Mouse (Mus musculus): Measurements from ENCODE around the gene Ccr7. TPM values are rescaled to one million over a fixed set of nuclear protein-coding genes. Genes with fewer than 3 reads are reported as not detected.

Ccr7 gene
- polyA plus RNA-seq (2015; fragmentation: Nextera tagmentation; extraction: Ambion mirVana) = 0.36 and 0.64 TPM in 2 replicates

GRCm38 (mm10) chr11:99154987-99155641, at the start of gene Ccr7:
Gene Ccr7, minus strand, starts transcription at chr11:99155077.
- 59% methylated on average over 12 of the region's 12 CpGs for WGBS
- no peak for ATAC-seq
- Histone ChIP-seq H3K4me2 (ENCODE audit: low read depth, low read length) (no peak within 1 kb of the TSS), H3K27ac (ENCODE audit: low read length) (no peak within 1 kb of the TSS), H3K9ac (ENCODE audit: low read depth, low read length) (no peak within 1 kb of the TSS), H3K4me3 (ENCODE audit: low read length) (no peak within 1 kb of the TSS), H3K36me3 (ENCODE audit: control insufficient read depth, insufficient read depth, low read length) (no peaks in the 10 kb centered on the region), H3K27me3 (replicated peaks; ENCODE audit: control insufficient read depth, insufficient read depth, low read length) (no peaks in the 10 kb centered on the region), H3K9me3 (ENCODE audit: control insufficient read depth, low read length) (no peaks in the 10 kb centered on the region), H3K4me1 (ENCODE audit: control insufficient read depth, insufficient read depth, low read length) (no peaks in the 10 kb centered on the region)

DNA sequence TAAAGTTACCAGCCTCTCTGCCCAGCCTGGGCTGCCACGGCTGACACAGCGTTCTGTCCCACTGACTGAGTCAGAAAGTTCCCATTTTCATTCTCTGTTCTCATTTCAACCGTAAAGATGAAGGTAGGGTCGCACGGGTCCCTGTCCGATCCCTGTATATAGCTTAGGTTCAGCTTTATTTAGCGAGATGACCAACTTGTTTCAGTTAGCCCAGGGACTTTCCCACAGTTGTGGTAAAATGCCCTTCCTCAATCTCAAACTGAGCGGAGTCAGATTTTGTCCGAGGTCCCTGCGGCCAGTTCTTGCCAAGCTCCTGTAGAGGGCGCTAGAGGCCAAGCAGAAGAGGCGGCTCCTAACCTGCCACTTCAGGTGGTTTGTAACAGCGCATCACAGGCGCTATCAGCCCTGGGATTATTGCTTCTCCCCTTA, 34.3 kb upstream of the Ccr7 start:
- WGBS = 22% methylated on average over 14 of the region's 14 CpGs
- H3K4me1 ChIP-seq (ENCODE audit: control insufficient read depth, insufficient read depth, low read length) = no peaks in the 10 kb centered on the region
- no peak for ATAC-seq
- H3K9me3 ChIP-seq (ENCODE audit: control insufficient read depth, low read length) = no peaks in the 10 kb centered on the region
- H3K9ac ChIP-seq (ENCODE audit: low read depth, low read length) = no peak overlapping the region
- H3K4me2 ChIP-seq (ENCODE audit: low read depth, low read length) = no peak overlapping the region
- H3K27me3 ChIP-seq (replicated peaks; ENCODE audit: control insufficient read depth, insufficient read depth, low read length) = no peaks in the 10 kb centered on the region
- H3K4me3 ChIP-seq (ENCODE audit: low read length) = no peak overlapping the region
- no peak overlapping the region for H3K27ac ChIP-seq (ENCODE audit: low read length)
- H3K36me3 ChIP-seq (ENCODE audit: control insufficient read depth, insufficient read depth, low read length) = no peaks in the 10 kb centered on the region

- Histone ChIP-seq H3K4me2 (ENCODE audit: low read depth, low read length) (no peak overlapping the region), H3K4me1 (ENCODE audit: control insufficient read depth, insufficient read depth, low read length) (no peaks in the 10 kb centered on the region), H3K9ac (ENCODE audit: low read depth, low read length) (no peak overlapping the region), H3K4me3 (ENCODE audit: low read length) (no peak overlapping the region), H3K27ac (ENCODE audit: low read length) (no peak overlapping the region), H3K27me3 (replicated peaks; ENCODE audit: control insufficient read depth, insufficient read depth, low read length) (no peaks in the 10 kb centered on the region), H3K36me3 (ENCODE audit: control insufficient read depth, insufficient read depth, low read length) (no peaks in the 10 kb centered on the region), H3K9me3 (ENCODE audit: control insufficient read depth, low read length) (no peaks in the 10 kb centered on the region)
- no peak for ATAC-seq
- 64% methylated on average over 4 of the region's 4 CpGs for WGBS
Measured at GRCm38 (mm10) chr11:99187348-99187747, 32.5 kb upstream of the Ccr7 start.

DNA sequence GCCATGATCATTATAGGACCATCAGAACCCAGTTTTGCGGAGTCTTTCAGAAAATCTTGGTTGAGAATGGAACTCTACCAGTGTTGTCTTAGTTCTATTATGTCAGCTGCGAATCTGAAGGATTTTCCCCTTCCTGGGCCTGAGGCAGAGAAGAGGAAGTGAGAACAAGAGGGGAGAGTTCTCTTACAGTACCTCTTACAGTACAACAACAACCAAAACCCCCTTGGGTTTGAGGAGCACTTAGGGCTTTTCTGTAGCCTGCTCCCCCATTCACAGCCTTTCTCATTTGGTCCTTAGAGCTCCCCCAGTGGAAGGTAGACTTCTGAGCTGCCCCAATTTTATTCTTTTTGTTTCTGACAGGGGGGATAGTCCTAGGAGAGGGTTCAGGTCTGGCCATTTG, 32.0 kb upstream of the Ccr7 start:
- Histone ChIP-seq H3K4me1 (ENCODE audit: control insufficient read depth, insufficient read depth, low read length) (no peaks in the 10 kb centered on the region), H3K9ac (ENCODE audit: low read depth, low read length) (no peak overlapping the region), H3K27me3 (replicated peaks; ENCODE audit: control insufficient read depth, insufficient read depth, low read length) (no peaks in the 10 kb centered on the region), H3K27ac (ENCODE audit: low read length) (no peak overlapping the region), H3K36me3 (ENCODE audit: control insufficient read depth, insufficient read depth, low read length) (no peaks in the 10 kb centered on the region), H3K4me2 (ENCODE audit: low read depth, low read length) (no peak overlapping the region), H3K9me3 (ENCODE audit: control insufficient read depth, low read length) (no peaks in the 10 kb centered on the region), H3K4me3 (ENCODE audit: low read length) (no peak overlapping the region)
- ATAC-seq = no peak
- 72% methylated on average over 2 of the region's 2 CpGs for WGBS

DNA sequence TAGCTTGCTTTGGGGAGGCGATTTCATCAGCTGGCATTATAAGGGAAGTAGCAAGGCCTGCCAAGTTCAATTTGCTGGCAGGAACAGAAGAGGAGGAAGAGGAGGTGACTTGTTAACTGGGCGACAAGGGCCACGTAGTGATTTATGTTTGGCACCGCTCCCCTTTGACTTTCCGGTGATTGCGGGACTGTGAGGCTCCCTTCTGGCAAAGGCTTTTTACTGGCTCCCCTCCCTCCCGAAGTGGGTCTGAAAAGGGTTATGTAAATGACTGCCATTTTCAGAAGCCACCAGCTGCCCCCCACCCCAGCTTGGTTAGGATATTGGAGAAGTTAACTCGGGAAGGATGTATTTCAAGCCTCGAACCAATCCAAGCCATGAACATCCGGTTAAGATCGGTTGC, 27.7 kb upstream of the Ccr7 start:
- no peak overlapping the region for H3K9ac ChIP-seq (ENCODE audit: low read depth, low read length)
- no peaks in the 10 kb centered on the region for H3K9me3 ChIP-seq (ENCODE audit: control insufficient read depth, low read length)
- H3K27me3 ChIP-seq (replicated peaks; ENCODE audit: control insufficient read depth, insufficient read depth, low read length) = no peaks in the 10 kb centered on the region
- no peak overlapping the region for H3K4me3 ChIP-seq (ENCODE audit: low read length)
- H3K36me3 ChIP-seq (ENCODE audit: control insufficient read depth, insufficient read depth, low read length) = no peaks in the 10 kb centered on the region
- WGBS = 58% methylated on average over 11 of the region's 11 CpGs
- H3K27ac ChIP-seq (ENCODE audit: low read length) = no peak overlapping the region
- no peaks in the 10 kb centered on the region for H3K4me1 ChIP-seq (ENCODE audit: control insufficient read depth, insufficient read depth, low read length)
- no peak for ATAC-seq
- H3K4me2 ChIP-seq (ENCODE audit: low read depth, low read length) = no peak overlapping the region

DNA sequence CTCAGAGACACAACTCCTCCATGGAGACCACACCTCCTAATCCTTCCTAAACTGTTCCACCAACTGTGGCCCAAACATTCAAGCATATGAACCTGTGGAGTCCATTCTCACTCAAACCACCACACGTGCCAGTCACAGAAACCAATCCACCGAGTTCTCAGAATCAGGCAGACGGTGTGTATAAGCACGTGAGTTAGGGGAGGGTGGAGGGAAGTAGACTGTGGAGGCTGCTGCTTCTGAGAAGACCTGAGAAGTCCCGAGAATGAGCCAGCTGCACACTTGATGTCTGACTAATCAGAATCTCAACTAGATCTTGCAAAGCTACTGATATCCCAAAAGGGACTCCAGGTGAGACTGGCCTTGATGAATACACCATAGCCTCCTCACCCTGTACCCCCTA, 25.2 kb upstream of the Ccr7 start:
- Histone ChIP-seq H3K4me2 (ENCODE audit: low read depth, low read length) (no peak overlapping the region), H3K4me1 (ENCODE audit: control insufficient read depth, insufficient read depth, low read length) (no peaks in the 10 kb centered on the region), H3K9me3 (ENCODE audit: control insufficient read depth, low read length) (no peaks in the 10 kb centered on the region), H3K27ac (ENCODE audit: low read length) (no peak overlapping the region), H3K9ac (ENCODE audit: low read depth, low read length) (no peak overlapping the region), H3K4me3 (ENCODE audit: low read length) (no peak overlapping the region), H3K36me3 (ENCODE audit: control insufficient read depth, insufficient read depth, low read length) (no peaks in the 10 kb centered on the region), H3K27me3 (replicated peaks; ENCODE audit: control insufficient read depth, insufficient read depth, low read length) (no peaks in the 10 kb centered on the region)
- 84% methylated on average over 5 of the region's 5 CpGs for WGBS
- ATAC-seq = no peak

- no peaks in the 10 kb centered on the region for H3K4me1 ChIP-seq (ENCODE audit: control insufficient read depth, insufficient read depth, low read length)
- H3K9ac ChIP-seq (ENCODE audit: low read depth, low read length) = no peak overlapping the region
- no peaks in the 10 kb centered on the region for H3K27me3 ChIP-seq (replicated peaks; ENCODE audit: control insufficient read depth, insufficient read depth, low read length)
- H3K36me3 ChIP-seq (ENCODE audit: control insufficient read depth, insufficient read depth, low read length) = no peaks in the 10 kb centered on the region
- H3K4me2 ChIP-seq (ENCODE audit: low read depth, low read length) = no peak overlapping the region
- 63% methylated on average over 2 of the region's 3 CpGs for WGBS
- H3K4me3 ChIP-seq (ENCODE audit: low read length) = no peak overlapping the region
- no peak overlapping the region for H3K27ac ChIP-seq (ENCODE audit: low read length)
- ATAC-seq = no peak
- no peaks in the 10 kb centered on the region for H3K9me3 ChIP-seq (ENCODE audit: control insufficient read depth, low read length)
Measured at GRCm38 (mm10) chr11:99177925-99178198, 23.0 kb upstream of the Ccr7 start.

- Histone ChIP-seq H3K27me3 (replicated peaks; ENCODE audit: control insufficient read depth, insufficient read depth, low read length) (no peaks in the 10 kb centered on the region), H3K4me1 (ENCODE audit: control insufficient read depth, insufficient read depth, low read length) (no peaks in the 10 kb centered on the region), H3K27ac (ENCODE audit: low read length) (no peak overlapping the region), H3K4me2 (ENCODE audit: low read depth, low read length) (no peak overlapping the region), H3K4me3 (ENCODE audit: low read length) (no peak overlapping the region), H3K9ac (ENCODE audit: low read depth, low read length) (no peak overlapping the region), H3K9me3 (ENCODE audit: control insufficient read depth, low read length) (no peaks in the 10 kb centered on the region), H3K36me3 (ENCODE audit: control insufficient read depth, insufficient read depth, low read length) (no peaks in the 10 kb centered on the region)
- no peak for ATAC-seq
- 62% methylated on average over 5 of the region's 5 CpGs for WGBS
Measured at GRCm38 (mm10) chr11:99177054-99177924, 22.4 kb upstream of the Ccr7 start.

- Histone ChIP-seq H3K4me1 (ENCODE audit: control insufficient read depth, insufficient read depth, low read length) (no peaks in the 10 kb centered on the region), H3K4me2 (ENCODE audit: low read depth, low read length) (no peak overlapping the region), H3K9ac (ENCODE audit: low read depth, low read length) (no peak overlapping the region), H3K36me3 (ENCODE audit: control insufficient read depth, insufficient read depth, low read length) (no peaks in the 10 kb centered on the region), H3K9me3 (ENCODE audit: control insufficient read depth, low read length) (no peaks in the 10 kb centered on the region), H3K27ac (ENCODE audit: low read length) (no peak overlapping the region), H3K27me3 (replicated peaks; ENCODE audit: control insufficient read depth, insufficient read depth, low read length) (no peaks in the 10 kb centered on the region), H3K4me3 (ENCODE audit: low read length) (no peak overlapping the region)
- no peak for ATAC-seq
- WGBS = 77% methylated on average over 4 of the region's 4 CpGs
Measured at GRCm38 (mm10) chr11:99172002-99172401, 17.1 kb upstream of the Ccr7 start.

Data from intestine, embryonic 16.5 days (tissue).